Mouse (Mus musculus): ENCODE results near the gene Vrk2.

Vrk2 gene

GRCm38 (mm10) chr11:26551551-26551950 is 42.2 kb downstream of the Vrk2 start:
- no peak for DNase-seq (ENCODE audit: low spot score in 2 of 2)

GRCm38 (mm10) chr11:26537816-26538215 is 56.0 kb downstream of the Vrk2 start:
- DNase-seq (ENCODE audit: low spot score in 2 of 2) = no peak

GRCm38 (mm10) chr11:26533828-26534119 is 60.0 kb downstream of the Vrk2 start:
- DNase-seq (ENCODE audit: low spot score in 2 of 2) = no peak

- no peak for DNase-seq (ENCODE audit: low spot score in 2 of 2)
These were observed 60.6 kb downstream of the Vrk2 start for GRCm38 (mm10) chr11:26532994-26533827.

GRCm38 (mm10) chr11:26526861-26527260 is 66.9 kb downstream of the Vrk2 start:
- no peak for DNase-seq (ENCODE audit: low spot score in 2 of 2)

- DNase-seq (ENCODE audit: low spot score in 2 of 2) = peak in 1 of 2 experiments; percentile 2
These were observed 74.8 kb downstream of the Vrk2 start for GRCm38 (mm10) chr11:26518991-26519390.

GRCm38 (mm10) chr11:26516086-26516485 is 77.7 kb downstream of the Vrk2 start:
- no peak for DNase-seq (ENCODE audit: low spot score in 2 of 2)

GRCm38 (mm10) chr11:26513683-26514082 is 80.1 kb downstream of the Vrk2 start:
- no peak for DNase-seq (ENCODE audit: low spot score in 2 of 2)

- DNase-seq (ENCODE audit: low spot score in 2 of 2) = no peak
These were observed 97.8 kb downstream of the Vrk2 start for GRCm38 (mm10) chr11:26495951-26496350.

GRCm38 (mm10) chr11:26489761-26490466 is 103.9 kb downstream of the Vrk2 start:
- peak in 1 of 2 experiments; percentile 19 for DNase-seq (ENCODE audit: low spot score in 2 of 2)

GRCm38 (mm10) chr11:26481691-26482242 is 112.0 kb downstream of the Vrk2 start:
- no peak for DNase-seq (ENCODE audit: low spot score in 2 of 2)

- DNase-seq (ENCODE audit: low spot score in 2 of 2) = no peak
These were observed 116.6 kb downstream of the Vrk2 start for GRCm38 (mm10) chr11:26477037-26477739.

GRCm38 (mm10) chr11:26454081-26454480 is 139.7 kb downstream of the Vrk2 start:
- no peak for DNase-seq (ENCODE audit: low spot score in 2 of 2)

GRCm38 (mm10) chr11:26452693-26453092 is 141.1 kb downstream of the Vrk2 start:
- no peak for DNase-seq (ENCODE audit: low spot score in 2 of 2)

GRCm38 (mm10) chr11:26451228-26451627 is 142.6 kb downstream of the Vrk2 start:
- no peak for DNase-seq (ENCODE audit: low spot score in 2 of 2)

GRCm38 (mm10) chr11:26450636-26451035 is 143.2 kb downstream of the Vrk2 start:
- DNase-seq (ENCODE audit: low spot score in 2 of 2) = no peak

- DNase-seq (ENCODE audit: low spot score in 2 of 2) = no peak
These were observed 144.0 kb downstream of the Vrk2 start for GRCm38 (mm10) chr11:26449789-26450188.

- no peak for DNase-seq (ENCODE audit: low spot score in 2 of 2)
These were observed 149.4 kb downstream of the Vrk2 start for GRCm38 (mm10) chr11:26444374-26444773.

GRCm38 (mm10) chr11:26441121-26441520 is 152.7 kb downstream of the Vrk2 start:
- no peak for DNase-seq (ENCODE audit: low spot score in 2 of 2)

GRCm38 (mm10) chr11:26437818-26438217 is 156.0 kb downstream of the Vrk2 start:
- no peak for DNase-seq (ENCODE audit: low spot score in 2 of 2)

- DNase-seq (ENCODE audit: low spot score in 2 of 2) = no peak
These were observed 159.6 kb downstream of the Vrk2 start for GRCm38 (mm10) chr11:26434229-26434628.

GRCm38 (mm10) chr11:26421472-26421871 is 172.3 kb downstream of the Vrk2 start:
- DNase-seq (ENCODE audit: low spot score in 2 of 2) = no peak

Data from urinary bladder, adult 18-20 months (tissue).